Mouse (Mus musculus) neural tube, embryonic 11.5 days (tissue): ENCODE results near the gene Tubb3. TPM values are rescaled to one million over a fixed set of nuclear protein-coding genes. Genes with fewer than 3 reads are reported as not detected.

Source experiments
- ATAC-seq: fragments of 200-750 bp; cut with Nextera tagmentation; 2 replicates; pipeline ENCODE4 v1.8.0; 2017; ENCODE audit warnings: moderate number of reproducible peaks, mild to moderate bottlenecking, moderate TSS enrichment, moderate library complexity; ENCODE audit not compliant: insufficient read depth, low FRiP score, low TSS enrichment
- DNase-seq: peaks from one replicate; pipeline ENCODE4 v3.0.0-alpha.2; 2015; ENCODE audit warnings: low spot score
- H3K27ac ChIP-seq: fragments of 300-500 bp; sonication (generic); 2 replicates; pipeline ENCODE4 v1.5.1; 2014; ENCODE audit warnings: low read depth, mild to moderate bottlenecking, low read length
- H3K27me3 ChIP-seq: fragments of 300-500 bp; sonication (generic); 2 replicates; pipeline ENCODE4 v1.6.1; 2014; ENCODE audit warnings: mild to moderate bottlenecking, low read length, mixed read lengths; ENCODE audit not compliant: control insufficient read depth, insufficient read depth
- H3K36me3 ChIP-seq: fragments of 300-500 bp; sonication (generic); 2 replicates; pipeline ENCODE4 v1.6.1; 2014; ENCODE audit warnings: mild to moderate bottlenecking, low read length, moderate library complexity, mixed read lengths; ENCODE audit not compliant: control insufficient read depth, insufficient read depth
- H3K4me1 ChIP-seq: fragments of 300-500 bp; sonication (generic); 2 replicates; pipeline ENCODE4 v1.6.1; 2014; ENCODE audit warnings: low read length, mixed read lengths; ENCODE audit not compliant: control insufficient read depth, insufficient read depth
- H3K4me2 ChIP-seq: fragments of 300-500 bp; sonication (generic); 2 replicates; pipeline ENCODE4 v1.6.1; 2014; ENCODE audit warnings: low read depth, mild to moderate bottlenecking, moderate library complexity
- H3K4me3 ChIP-seq: fragments of 300-500 bp; sonication (generic); 2 replicates; pipeline ENCODE4 v1.5.1; 2014; ENCODE audit warnings: low read depth, low read length
- H3K9ac ChIP-seq: fragments of 300-500 bp; sonication (generic); 2 replicates; pipeline ENCODE4 v1.6.1; 2014; ENCODE audit warnings: mild to moderate bottlenecking, low read length
- H3K9me3 ChIP-seq: fragments of 300-500 bp; sonication (generic); 2 replicates; pipeline ENCODE4 v1.6.1; 2016; ENCODE audit warnings: low read length; ENCODE audit not compliant: control insufficient read depth
- WGBS: fragments of 180-500 bp; shearing (Covaris S2); extraction: QIAGEN DNeasy Blood & Tissue Kit; methylation state at CpG from one replicate; pipeline ENCODE4 v1.1.7; 2014; 5-methylcytosine and 5-hydroxymethylcytosine counted together
- polyA plus RNA-seq: library from polyadenylated mRNA; unstranded; fragments of >200 nt; fragmentation: Nextera tagmentation; extraction: Ambion mirVana; gene quantifications from 2 replicates; pipeline ENCODE4 v1.2.1, GENCODE M21; 2014

The Tubb3 gene
- 872 and 1,012 TPM in 2 replicates for polyA plus RNA-seq

- Histone ChIP-seq H3K4me1 (no peaks in the 10 kb centered on the region; the same call in 1 of the 2 replicates), H3K27me3 (peaks cover 7% of the 10 kb centered on the region), H3K9ac (peak within 1 kb of the TSS; percentile 91), H3K4me2 (peak within 1 kb of the TSS; percentile 44), H3K4me3 (peak within 1 kb of the TSS; percentile 71), H3K36me3 (no peaks in the 10 kb centered on the region), H3K27ac (peak within 1 kb of the TSS; percentile 95), H3K9me3 (no peaks in the 10 kb centered on the region)
- DNase-seq = peak; percentile 93
- ATAC-seq = peak; percentile 85
- under 1% methylated on average over 29 of the region's 29 CpGs for WGBS
These were observed at the start of gene Tubb3 for GRCm38 (mm10) chr8:123411246-123411645. Gene Tubb3, plus strand, starts transcription at chr8:123411424.

- under 1% methylated on average over 75 of the region's 75 CpGs for WGBS
- Histone ChIP-seq H3K4me1 (peaks cover 6% of the 10 kb centered on the region; the same call in 1 of the 2 replicates), H3K4me2 (peak within 1 kb of the TSS; percentile 67), H3K36me3 (no peaks in the 10 kb centered on the region), H3K9ac (peak within 1 kb of the TSS; percentile 77), H3K27me3 (no peaks in the 10 kb centered on the region), H3K27ac (peak within 1 kb of the TSS; percentile 92), H3K9me3 (no peaks in the 10 kb centered on the region), H3K4me3 (peak within 1 kb of the TSS; percentile 82)
- DNase-seq = peak; percentile 97
- peak; percentile 90 for ATAC-seq
These were observed 37.6 kb upstream of the Tubb3 start, which contains the start of gene Tcf25 for GRCm38 (mm10) chr8:123373403-123374238. Gene Tcf25, plus strand, starts transcription at chr8:123373753.

- peak; percentile 80 for ATAC-seq
These were observed 37.0 kb upstream of the Tubb3 start for GRCm38 (mm10) chr8:123374239-123374578.

GRCm38 (mm10) chr8:123375701-123376100 is 35.5 kb upstream of the Tubb3 start:
- 86% methylated on average over 10 of the region's 10 CpGs for WGBS

More at GRCm38 (mm10) chr8:123374239-123374578, 37.0 kb upstream of the Tubb3 start:
- H3K4me2 ChIP-seq = peak overlapping the region; percentile 67
- peak overlapping the region; percentile 77 for H3K9ac ChIP-seq
- 2% methylated on average over 20 of the region's 20 CpGs for WGBS
- H3K9me3 ChIP-seq = no peaks in the 10 kb centered on the region
- H3K27ac ChIP-seq = peak overlapping the region; percentile 92
- peak; percentile 96 for DNase-seq
- no peaks in the 10 kb centered on the region for H3K36me3 ChIP-seq
- peak overlapping the region; percentile 82 for H3K4me3 ChIP-seq
- H3K4me1 ChIP-seq = peaks cover 6% of the 10 kb centered on the region; the same call in 1 of the 2 replicates
- no peaks in the 10 kb centered on the region for H3K27me3 ChIP-seq

GRCm38 (mm10) chr8:123376106-123376505 is 35.1 kb upstream of the Tubb3 start:
- Histone ChIP-seq H3K9me3 (no peaks in the 10 kb centered on the region), H3K4me1 (peaks cover 6% of the 10 kb centered on the region; the same call in 1 of the 2 replicates), H3K4me3 (no peak overlapping the region), H3K36me3 (no peaks in the 10 kb centered on the region; the same call in 1 of the 2 replicates), H3K9ac (no peak overlapping the region), H3K27ac (no peak overlapping the region), H3K4me2 (no peak overlapping the region), H3K27me3 (no peaks in the 10 kb centered on the region)
- DNase-seq = no peak
- WGBS = 65% methylated on average over 8 of the region's 8 CpGs
- no peak for ATAC-seq

More at GRCm38 (mm10) chr8:123375701-123376100, 35.5 kb upstream of the Tubb3 start:
- peaks cover 6% of the 10 kb centered on the region; the same call in 1 of the 2 replicates for H3K4me1 ChIP-seq
- H3K36me3 ChIP-seq = no peaks in the 10 kb centered on the region; the same call in 1 of the 2 replicates
- H3K4me3 ChIP-seq = no peak overlapping the region
- ATAC-seq (no peak), DNase-seq (no peak)
- no peaks in the 10 kb centered on the region for H3K27me3 ChIP-seq
- H3K27ac ChIP-seq = no peak overlapping the region
- no peak overlapping the region for H3K4me2 ChIP-seq
- no peaks in the 10 kb centered on the region for H3K9me3 ChIP-seq
- H3K9ac ChIP-seq = no peak overlapping the region

GRCm38 (mm10) chr8:123381711-123382110 is 29.5 kb upstream of the Tubb3 start:
- Histone ChIP-seq H3K4me3 (no peak overlapping the region), H3K4me1 (no peaks in the 10 kb centered on the region), H3K9ac (no peak overlapping the region), H3K4me2 (no peak overlapping the region), H3K9me3 (no peaks in the 10 kb centered on the region), H3K36me3 (peaks cover 18% of the 10 kb centered on the region), H3K27me3 (no peaks in the 10 kb centered on the region), H3K27ac (no peak overlapping the region)
- no peak for ATAC-seq
- WGBS = 89% methylated on average over 4 of the region's 4 CpGs
- no peak for DNase-seq

- DNase-seq = no peak
- no peak overlapping the region for H3K27ac ChIP-seq
- no peaks in the 10 kb centered on the region for H3K4me1 ChIP-seq
- peaks cover 21% of the 10 kb centered on the region for H3K36me3 ChIP-seq
- no peaks in the 10 kb centered on the region for H3K9me3 ChIP-seq
- H3K27me3 ChIP-seq = no peaks in the 10 kb centered on the region
- 93% methylated on average over 8 of the region's 8 CpGs for WGBS
- ATAC-seq = no peak
- no peak overlapping the region for H3K9ac ChIP-seq
- H3K4me2 ChIP-seq = no peak overlapping the region
- no peak overlapping the region for H3K4me3 ChIP-seq
These were observed 28.7 kb upstream of the Tubb3 start for GRCm38 (mm10) chr8:123382516-123382915.

- Histone ChIP-seq H3K27me3 (no peaks in the 10 kb centered on the region), H3K4me2 (no peak overlapping the region), H3K27ac (no peak overlapping the region), H3K4me1 (no peaks in the 10 kb centered on the region), H3K9me3 (no peaks in the 10 kb centered on the region), H3K9ac (no peak overlapping the region), H3K36me3 (peaks cover 28% of the 10 kb centered on the region), H3K4me3 (no peak overlapping the region)
- peak; percentile 26 for DNase-seq
- 71% methylated on average over 9 of the region's 9 CpGs for WGBS
- ATAC-seq = no peak
These were observed 26.2 kb upstream of the Tubb3 start for GRCm38 (mm10) chr8:123384883-123385540.
